Mouse (Mus musculus): ENCODE data around the gene Plcb2. TPM values are rescaled to one million over a fixed set of nuclear protein-coding genes. Genes with fewer than 3 reads are reported as not detected.

The Plcb2 gene
- polyA plus RNA-seq, 1 experiment = 1.6 TPM

- no peak for DNase-seq (ENCODE audit: low read depth)
These were observed 40.4 kb downstream of the Plcb2 start for GRCm38 (mm10) chr2:118687791-118688190.

- DNase-seq (ENCODE audit: low read depth) = no peak
These were observed 41.5 kb downstream of the Plcb2 start for GRCm38 (mm10) chr2:118686693-118687092.

- no peak for DNase-seq (ENCODE audit: low read depth)
These were observed 43.1 kb downstream of the Plcb2 start for GRCm38 (mm10) chr2:118685088-118685487.

GRCm38 (mm10) chr2:118682544-118683260, 45.5 kb downstream of the Plcb2 start:
- DNase-seq (ENCODE audit: low read depth) = no peak

- DNase-seq (ENCODE audit: low read depth) = no peak
These were observed 47.3 kb downstream of the Plcb2 start for GRCm38 (mm10) chr2:118680926-118681325.

GRCm38 (mm10) chr2:118679577-118679976, 48.7 kb downstream of the Plcb2 start:
- no peak for DNase-seq (ENCODE audit: low read depth)

GRCm38 (mm10) chr2:118677817-118678216, 50.4 kb downstream of the Plcb2 start:
- no peak for DNase-seq (ENCODE audit: low read depth)

- no peak for DNase-seq (ENCODE audit: low read depth)
These were observed 51.1 kb downstream of the Plcb2 start for GRCm38 (mm10) chr2:118676839-118677741.

- no peak for DNase-seq (ENCODE audit: low read depth)
These were observed 53.7 kb downstream of the Plcb2 start for GRCm38 (mm10) chr2:118674500-118674899.

GRCm38 (mm10) chr2:118673686-118674465, 54.4 kb downstream of the Plcb2 start:
- DNase-seq (ENCODE audit: low read depth) = no peak

- DNase-seq (ENCODE audit: low read depth) = no peak
These were observed 56.5 kb downstream of the Plcb2 start for GRCm38 (mm10) chr2:118671728-118672127.

- DNase-seq (ENCODE audit: low read depth) = no peak
These were observed 58.5 kb downstream of the Plcb2 start for GRCm38 (mm10) chr2:118669785-118670184.

GRCm38 (mm10) chr2:118669245-118669644, 59.0 kb downstream of the Plcb2 start:
- DNase-seq (ENCODE audit: low read depth) = no peak

GRCm38 (mm10) chr2:118667181-118667580, 61.1 kb downstream of the Plcb2 start:
- DNase-seq (ENCODE audit: low read depth) = no peak

- DNase-seq (ENCODE audit: low read depth) = no peak
These were observed 62.6 kb downstream of the Plcb2 start for GRCm38 (mm10) chr2:118665616-118666015.

- DNase-seq (ENCODE audit: low read depth) = no peak
These were observed 63.2 kb downstream of the Plcb2 start for GRCm38 (mm10) chr2:118664975-118665516.

GRCm38 (mm10) chr2:118663804-118664766, 64.2 kb downstream of the Plcb2 start:
- no peak for DNase-seq (ENCODE audit: low read depth)

- DNase-seq (ENCODE audit: low read depth) = no peak
These were observed 65.1 kb downstream of the Plcb2 start, which contains the start of gene Pak6 for GRCm38 (mm10) chr2:118662902-118663803. TSS of gene Pak6 (plus strand) at chr2:118663303.

- no peak for DNase-seq (ENCODE audit: low read depth)
These were observed 66.3 kb downstream of the Plcb2 start for GRCm38 (mm10) chr2:118661891-118662290.
